Mouse (Mus musculus): ENCODE results near the gene Slc35b4. TPM values are rescaled to one million over a fixed set of nuclear protein-coding genes. Genes with fewer than 3 reads are reported as not detected.

Slc35b4 gene
- total and polyA plus RNA-seq, 2 experiments from 2014 or later = 26.2 to 34.7 TPM

DNA sequence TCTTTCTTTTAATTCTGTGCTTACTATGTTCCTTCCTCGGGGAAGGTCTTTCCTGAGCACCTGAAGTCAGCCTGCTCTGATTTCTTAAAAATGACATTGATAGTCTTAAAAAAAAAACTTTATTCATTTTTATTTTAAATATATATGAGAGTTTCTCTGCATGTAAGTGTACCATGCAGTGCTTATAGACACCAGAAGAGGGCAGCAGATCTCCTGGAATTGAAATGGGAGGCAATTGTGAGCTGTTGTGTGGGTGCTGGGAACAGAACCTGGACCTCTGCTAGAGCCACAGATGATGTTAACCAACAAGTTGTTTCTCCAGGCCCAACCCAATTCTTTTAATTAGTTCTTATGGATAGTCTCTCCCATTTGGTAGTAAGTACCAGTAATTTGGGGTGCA is 18.1 kb upstream of the Slc35b4 start:
- Histone ChIP-seq H3K9me3 (ENCODE audit: low read length) (no peaks in the 10 kb centered on the region), H3K36me3 (ENCODE audit: insufficient read depth) (no peaks in the 10 kb centered on the region), H3K4me1 (ENCODE audit: insufficient read depth) (no peaks in the 10 kb centered on the region), H3K4me2 (ENCODE audit: low read depth) (no peak overlapping the region), H3K27me3 (ENCODE audit: insufficient read depth, low read length) (no peaks in the 10 kb centered on the region), H3K4me3 (ENCODE audit: low read depth, low read length) (no peak overlapping the region), H3K27ac (ENCODE audit: low read depth, low read length) (no peak overlapping the region), H3K9ac (no peak overlapping the region)
- WGBS = 78% methylated on average over 1 of the region's 1 CpGs
- TF ChIP-seq CTCF (IDR thresholded peaks at IDR 0.05; ENCODE audit: low read depth) = 0 out of 2 replicates have a peak, but pooled peaks have one; percentile 15
- DNase-seq = no peak
- ATAC-seq = no peak

DNA sequence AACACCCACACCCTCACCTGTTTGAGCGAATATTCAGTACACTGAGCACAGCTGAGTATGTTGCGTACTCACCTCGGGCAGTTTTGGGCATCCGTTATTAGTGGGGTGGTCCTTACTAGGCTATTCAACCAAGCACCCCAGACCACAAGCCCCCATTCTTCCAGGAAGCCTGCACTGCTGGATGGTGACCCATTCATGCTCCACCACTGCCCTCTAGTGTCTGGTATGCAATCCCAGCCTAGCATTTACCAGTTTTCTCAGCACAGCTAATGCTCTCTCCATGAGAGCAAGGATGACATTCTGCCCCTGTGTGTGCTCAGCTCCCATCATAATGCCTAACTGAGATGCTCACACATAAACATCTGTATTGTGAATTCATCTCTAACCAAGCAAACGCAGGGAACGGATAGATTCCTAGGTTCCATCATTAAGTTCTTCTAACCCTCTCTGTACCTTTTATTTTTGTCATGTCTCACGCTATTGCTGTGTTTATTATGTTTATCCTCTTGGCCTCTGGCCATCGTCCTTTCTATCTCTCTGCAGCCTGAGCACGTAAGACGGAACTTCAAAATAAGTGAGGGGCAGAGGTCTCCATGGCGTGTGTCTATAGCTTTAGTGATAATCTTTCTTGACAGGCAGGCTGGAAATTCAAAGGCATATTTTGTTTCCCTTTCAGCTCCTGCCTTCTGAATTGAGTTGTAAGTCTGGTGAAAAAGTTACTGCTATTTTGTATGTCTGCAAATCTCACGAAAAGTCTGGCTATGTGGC is 17.0 kb upstream of the Slc35b4 start:
- DNase-seq (peak; percentile 89), ATAC-seq (peak; percentile 96)
- WGBS = 42% methylated on average over 12 of the region's 12 CpGs
- Histone ChIP-seq H3K4me3 (ENCODE audit: low read depth, low read length) (no peak overlapping the region), H3K4me1 (ENCODE audit: insufficient read depth) (no peaks in the 10 kb centered on the region), H3K27ac (ENCODE audit: low read depth, low read length) (no peak overlapping the region), H3K4me2 (ENCODE audit: low read depth) (no peak overlapping the region), H3K27me3 (ENCODE audit: insufficient read depth, low read length) (no peaks in the 10 kb centered on the region), H3K36me3 (ENCODE audit: insufficient read depth) (no peaks in the 10 kb centered on the region), H3K9me3 (ENCODE audit: low read length) (no peaks in the 10 kb centered on the region), H3K9ac (no peak overlapping the region)
- peak; percentile 98 for TF ChIP-seq CTCF (IDR thresholded peaks at IDR 0.05; ENCODE audit: low read depth)

DNA sequence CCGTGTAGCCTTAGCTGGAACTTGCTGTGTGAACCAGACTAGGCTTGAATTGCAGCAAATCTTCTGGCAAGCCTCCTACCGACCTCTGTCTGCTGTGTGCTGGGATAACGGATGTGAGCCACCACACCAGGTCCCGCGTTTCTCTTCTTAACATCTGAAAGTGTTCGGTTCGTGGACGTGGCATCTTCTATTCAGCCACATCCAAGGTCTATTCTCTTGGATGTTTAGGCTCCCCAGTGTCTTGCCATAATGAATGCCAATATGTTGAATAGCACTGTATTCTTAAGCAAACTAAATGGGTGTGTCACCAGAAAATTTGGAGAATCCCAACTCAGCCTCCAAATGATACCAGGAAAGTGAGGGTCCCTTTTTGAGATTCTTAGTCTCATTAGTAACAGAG is 14.5 kb upstream of the Slc35b4 start:
- no peaks in the 10 kb centered on the region for H3K36me3 ChIP-seq (ENCODE audit: insufficient read depth)
- H3K9ac ChIP-seq = no peak overlapping the region
- DNase-seq (no peak), ATAC-seq (no peak)
- H3K4me1 ChIP-seq (ENCODE audit: insufficient read depth) = no peaks in the 10 kb centered on the region
- H3K9me3 ChIP-seq (ENCODE audit: low read length) = no peaks in the 10 kb centered on the region
- no peak overlapping the region for H3K27ac ChIP-seq (ENCODE audit: low read depth, low read length)
- no peak overlapping the region for H3K4me2 ChIP-seq (ENCODE audit: low read depth)
- H3K27me3 ChIP-seq (ENCODE audit: insufficient read depth, low read length) = no peaks in the 10 kb centered on the region
- WGBS = 77% methylated on average over 8 of the region's 8 CpGs
- TF ChIP-seq CTCF (IDR thresholded peaks at IDR 0.05; ENCODE audit: low read depth) = no peak
- H3K4me3 ChIP-seq (ENCODE audit: low read depth, low read length) = no peak overlapping the region

DNA sequence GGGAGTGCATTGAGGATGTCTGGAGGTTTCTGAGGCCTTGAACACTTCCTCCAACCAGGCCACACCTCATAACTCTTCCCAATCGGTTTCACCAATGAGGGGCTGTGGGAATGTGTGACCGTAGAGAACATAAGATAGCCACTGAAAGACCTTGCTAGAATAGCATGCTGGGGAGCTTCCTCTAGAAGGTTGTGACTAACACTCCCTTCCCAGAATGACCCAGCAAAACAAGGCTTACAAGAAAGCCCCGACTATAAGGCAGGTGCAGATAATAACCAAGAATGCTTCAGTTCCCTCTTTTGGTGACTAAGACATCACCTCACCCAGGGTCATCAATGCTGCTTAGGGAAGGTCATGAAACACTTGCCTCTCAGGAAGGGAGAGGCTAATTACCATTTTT is 12.6 kb upstream of the Slc35b4 start:
- WGBS = 96% methylated on average over 3 of the region's 3 CpGs
- Histone ChIP-seq H3K36me3 (ENCODE audit: insufficient read depth) (no peaks in the 10 kb centered on the region), H3K4me3 (ENCODE audit: low read depth, low read length) (no peak overlapping the region), H3K9me3 (ENCODE audit: low read length) (no peaks in the 10 kb centered on the region), H3K4me2 (ENCODE audit: low read depth) (no peak overlapping the region), H3K27ac (ENCODE audit: low read depth, low read length) (no peak overlapping the region), H3K9ac (no peak overlapping the region), H3K4me1 (ENCODE audit: insufficient read depth) (no peaks in the 10 kb centered on the region), H3K27me3 (ENCODE audit: insufficient read depth, low read length) (no peaks in the 10 kb centered on the region)
- ATAC-seq (no peak), DNase-seq (no peak)
- TF ChIP-seq CTCF (IDR thresholded peaks at IDR 0.05; ENCODE audit: low read depth) = no peak

DNA sequence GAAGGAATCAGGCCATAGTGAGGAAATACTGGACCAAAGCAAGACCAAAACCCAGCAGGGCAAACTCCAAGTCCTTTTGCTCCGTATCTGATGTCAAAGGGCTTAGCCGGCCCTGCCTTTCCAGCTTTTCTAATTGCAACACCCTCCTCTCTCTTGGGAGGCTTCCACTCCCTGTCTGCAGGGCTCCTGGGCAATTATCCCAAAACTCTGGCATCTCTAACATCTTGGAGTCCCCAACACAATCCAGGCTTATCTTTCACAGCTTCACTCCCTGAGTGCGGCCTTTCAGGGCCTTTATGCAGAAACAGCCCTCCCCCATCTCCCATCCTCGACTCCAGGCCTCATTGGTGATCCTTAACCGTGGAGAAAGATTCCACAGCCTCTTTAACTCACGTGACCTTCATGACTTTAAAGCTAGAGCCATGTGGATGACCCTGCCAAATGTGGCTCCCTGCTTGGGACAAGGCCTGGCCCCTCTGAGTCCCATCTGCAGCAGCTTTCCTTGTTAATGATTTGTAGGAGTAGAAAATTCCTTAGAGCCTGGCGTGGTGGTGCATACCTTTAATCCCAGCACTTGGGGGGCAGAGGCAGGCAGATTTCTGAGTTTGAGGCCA is 11.2 kb upstream of the Slc35b4 start:
- WGBS = 38% methylated on average over 7 of the region's 7 CpGs
- no peak for DNase-seq

DNA sequence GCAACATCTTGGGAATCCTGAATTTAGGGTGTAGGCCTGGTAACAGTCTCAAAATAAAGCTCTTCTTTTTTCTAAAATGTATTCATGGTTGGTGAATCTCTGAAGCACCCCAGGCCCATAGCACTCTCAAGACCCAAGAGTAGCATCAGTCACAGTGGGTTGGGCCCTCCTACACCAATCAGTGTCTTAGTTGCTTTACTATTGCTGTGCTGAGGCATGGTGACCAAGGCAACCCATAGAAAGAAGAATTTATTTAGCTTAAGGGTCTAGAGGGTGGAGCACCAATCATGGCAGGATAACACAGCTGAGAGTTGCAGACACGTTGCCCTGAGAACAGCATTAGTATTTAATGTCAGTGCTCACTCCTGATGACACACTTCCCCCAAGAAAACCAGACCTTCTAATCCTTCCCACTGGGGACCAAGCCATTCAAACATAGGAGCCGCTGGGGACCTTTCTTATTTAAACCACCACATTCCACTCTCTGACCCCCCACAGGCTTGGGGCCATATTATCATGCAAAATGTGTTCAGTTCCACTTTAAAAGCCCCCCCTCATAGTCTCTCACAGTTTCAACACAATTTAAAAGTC is 10.5 kb upstream of the Slc35b4 start:
- no peak for DNase-seq
- no peak overlapping the region for H3K9ac ChIP-seq
- H3K4me1 ChIP-seq (ENCODE audit: insufficient read depth) = no peaks in the 10 kb centered on the region
- H3K27me3 ChIP-seq (ENCODE audit: insufficient read depth, low read length) = no peaks in the 10 kb centered on the region
- H3K27ac ChIP-seq (ENCODE audit: low read depth, low read length) = no peak overlapping the region
- peak; percentile 23; the same call in 1 of the 2 replicates for ATAC-seq
- WGBS = 21% methylated on average over 2 of the region's 2 CpGs
- TF ChIP-seq CTCF (IDR thresholded peaks at IDR 0.05; ENCODE audit: low read depth) = no peak
- no peak overlapping the region for H3K4me2 ChIP-seq (ENCODE audit: low read depth)
- no peaks in the 10 kb centered on the region for H3K9me3 ChIP-seq (ENCODE audit: low read length)
- no peak overlapping the region for H3K4me3 ChIP-seq (ENCODE audit: low read depth, low read length)
- H3K36me3 ChIP-seq (ENCODE audit: insufficient read depth) = no peaks in the 10 kb centered on the region

More for the DNA sequence above, 11.2 kb upstream of the Slc35b4 start:
- no peak for ATAC-seq
- TF ChIP-seq CTCF (IDR thresholded peaks at IDR 0.05; ENCODE audit: low read depth) = no peak
- Histone ChIP-seq H3K9ac (no peak overlapping the region), H3K9me3 (ENCODE audit: low read length) (no peaks in the 10 kb centered on the region), H3K4me1 (ENCODE audit: insufficient read depth) (no peaks in the 10 kb centered on the region), H3K27me3 (ENCODE audit: insufficient read depth, low read length) (no peaks in the 10 kb centered on the region), H3K4me2 (ENCODE audit: low read depth) (no peak overlapping the region), H3K36me3 (ENCODE audit: insufficient read depth) (no peaks in the 10 kb centered on the region), H3K4me3 (ENCODE audit: low read depth, low read length) (no peak overlapping the region), H3K27ac (ENCODE audit: low read depth, low read length) (no peak overlapping the region)

DNA sequence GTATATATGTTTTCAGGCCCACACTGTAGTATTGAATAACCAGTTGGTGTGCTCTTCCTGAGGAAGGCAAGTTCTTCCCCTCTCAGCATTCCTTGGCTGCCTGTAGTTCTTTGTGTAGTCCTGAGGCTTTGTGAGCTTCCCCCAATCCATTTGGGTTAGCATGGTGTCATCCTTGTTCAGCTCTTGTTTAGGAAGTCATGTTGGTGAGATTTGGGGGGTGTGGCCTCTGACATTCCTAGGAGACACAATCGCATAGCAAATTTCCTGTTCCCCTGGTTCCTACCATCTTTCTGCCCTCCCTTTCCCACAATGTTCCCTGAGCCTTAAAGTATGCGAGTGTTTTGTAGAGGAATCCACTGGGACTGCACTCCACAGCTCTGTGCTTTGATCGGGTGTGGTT is 6.4 kb upstream of the Slc35b4 start:
- ATAC-seq (no peak), DNase-seq (no peak)
- no peak overlapping the region for H3K4me3 ChIP-seq (ENCODE audit: low read depth, low read length)
- no peaks in the 10 kb centered on the region for H3K36me3 ChIP-seq (ENCODE audit: insufficient read depth)
- 0 out of 2 replicates have a peak, but pooled peaks cover 3% of the 10 kb centered on the region for H3K9me3 ChIP-seq (ENCODE audit: low read length)
- 92% methylated on average over 3 of the region's 3 CpGs for WGBS
- no peaks in the 10 kb centered on the region for H3K27me3 ChIP-seq (ENCODE audit: insufficient read depth, low read length)
- H3K4me1 ChIP-seq (ENCODE audit: insufficient read depth) = no peaks in the 10 kb centered on the region
- TF ChIP-seq CTCF (IDR thresholded peaks at IDR 0.05; ENCODE audit: low read depth) = no peak
- no peak overlapping the region for H3K27ac ChIP-seq (ENCODE audit: low read depth, low read length)
- no peak overlapping the region for H3K4me2 ChIP-seq (ENCODE audit: low read depth)
- no peak overlapping the region for H3K9ac ChIP-seq

Measured in forebrain, postnatal 0 days (tissue).